Mouse (Mus musculus): ENCODE results near the gene Asb14.
"Not testable (repeated sequence)": the region's sequence is repeated elsewhere in the genome, so short reads cannot be mapped to it uniquely, and the experiment has no call there.

Gene Asb14

DNA sequence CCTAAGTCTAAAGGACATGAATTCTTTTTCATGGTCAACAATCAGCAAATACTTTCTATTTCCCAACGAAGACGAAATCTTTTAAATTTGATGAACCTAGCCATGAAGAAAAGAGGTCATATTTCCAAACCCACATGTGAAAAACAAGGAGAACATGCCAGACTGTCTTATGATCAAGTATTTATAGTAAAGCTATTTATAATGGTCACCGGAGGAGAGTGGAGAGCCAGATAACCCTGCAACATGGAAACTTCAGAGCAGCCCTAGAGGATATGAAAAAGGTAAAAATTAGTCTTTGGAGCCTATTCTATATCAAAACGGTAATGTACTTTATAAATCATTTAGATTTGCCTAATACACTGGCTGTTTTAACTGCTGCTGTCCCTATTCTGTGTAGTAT is at the start of gene Asb14:
TSS of gene Asb14 (plus strand) at position 166 of the 400 bp plus-strand sequence.
- no peak for DNase-seq (ENCODE audit: low spot score)

DNA sequence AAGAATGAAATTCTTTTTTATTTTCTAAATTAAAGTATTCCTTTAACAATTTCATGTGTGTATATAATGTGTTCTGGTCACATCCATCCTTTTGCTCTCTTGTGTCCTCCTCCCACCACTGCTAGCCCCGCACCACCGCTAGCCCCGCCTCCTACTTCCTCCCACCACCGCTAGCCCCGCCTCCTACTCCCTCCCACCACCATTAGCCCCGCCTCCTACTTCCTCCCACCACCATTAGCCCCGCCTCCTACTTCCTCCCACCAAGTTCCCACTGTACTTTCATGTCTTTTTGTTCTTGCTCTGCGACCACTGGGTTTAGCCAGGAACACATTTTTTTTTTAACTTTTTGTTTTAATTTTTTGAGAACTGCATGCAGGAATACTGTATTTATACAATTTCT is 41.3 kb upstream of the Asb14 start:
- no peak for DNase-seq (ENCODE audit: low spot score)

DNA sequence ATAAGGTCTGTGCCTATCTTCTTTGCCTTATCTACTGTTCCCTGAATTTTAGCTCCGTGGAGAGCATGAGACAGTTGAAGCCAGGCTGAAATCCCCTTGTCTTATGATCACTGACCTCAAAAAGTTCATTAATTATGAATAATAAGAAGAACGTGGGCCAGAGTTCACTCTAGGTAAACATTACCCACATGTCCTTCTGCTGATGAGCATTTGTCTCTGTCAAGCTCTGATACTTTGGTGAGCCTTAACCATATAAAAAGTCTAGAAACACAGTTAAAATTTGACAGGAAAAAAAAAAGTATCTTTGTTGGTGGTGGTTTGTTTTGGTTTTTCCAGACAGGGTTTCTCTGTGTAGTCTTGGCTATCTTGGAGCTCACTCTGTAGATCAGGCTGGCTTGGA is 40.3 kb upstream of the Asb14 start:
- no peak for DNase-seq (ENCODE audit: low spot score)

DNA sequence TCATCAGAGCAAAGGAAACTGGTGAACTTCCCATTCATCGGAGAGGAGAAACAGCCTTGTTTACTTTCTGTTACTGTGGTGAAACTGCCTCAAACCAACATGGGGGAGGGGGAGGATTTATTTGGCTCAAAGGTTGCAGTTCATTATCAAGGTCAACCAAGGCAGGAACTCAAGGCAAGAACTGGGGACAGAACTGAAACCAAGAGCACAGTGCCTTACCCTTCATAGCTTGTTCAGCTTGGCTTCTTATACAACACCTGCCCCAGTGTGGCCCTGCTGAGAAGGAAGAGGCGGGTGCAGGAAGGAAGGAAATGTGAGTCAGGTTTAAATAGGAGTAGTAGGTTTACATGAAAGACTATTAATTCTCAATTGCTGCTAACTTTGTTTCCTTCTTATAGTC is 36.0 kb upstream of the Asb14 start:
- no peak for DNase-seq (ENCODE audit: low spot score)

DNA sequence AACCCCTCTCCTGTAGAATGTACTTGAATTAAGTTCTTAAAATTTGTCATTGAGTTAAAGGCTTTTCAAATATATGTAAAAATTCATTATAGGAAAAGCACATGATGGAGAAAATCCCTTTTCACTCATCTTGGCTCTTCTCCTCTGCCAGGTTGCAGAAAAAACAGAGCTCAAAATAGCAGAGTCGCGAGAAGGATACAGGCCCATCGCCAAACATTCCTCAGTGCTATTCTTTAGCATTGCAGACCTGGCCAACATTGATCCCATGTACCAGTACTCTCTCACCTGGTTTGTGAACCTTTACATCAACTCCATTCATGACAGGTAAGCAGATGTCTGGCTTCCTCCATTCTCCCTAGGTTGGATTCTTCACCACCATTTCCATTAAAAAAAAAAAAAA is 35.3 kb upstream of the Asb14 start:
- DNase-seq (ENCODE audit: low spot score), result no peak

DNA sequence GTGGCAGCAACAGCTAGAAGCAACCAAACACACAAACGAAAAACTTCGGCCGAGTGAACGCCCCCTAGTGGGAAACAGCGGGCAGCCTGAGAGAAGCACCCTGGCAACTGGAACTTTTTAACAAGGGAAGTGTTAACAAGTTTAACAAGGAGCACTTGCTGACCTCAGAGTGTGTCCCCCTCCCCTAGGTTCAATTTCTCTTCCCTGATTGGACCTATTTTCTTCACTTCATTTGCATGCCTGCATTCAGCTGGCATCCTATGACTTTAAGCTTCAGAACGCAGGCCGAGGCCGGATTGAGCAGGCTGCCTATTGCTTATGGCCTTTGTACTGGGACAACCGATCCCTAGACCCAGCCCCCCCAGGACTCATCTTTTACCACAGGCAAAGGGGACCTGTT is 27.0 kb upstream of the Asb14 start:
- DNase-seq (ENCODE audit: low spot score), result no peak

DNA sequence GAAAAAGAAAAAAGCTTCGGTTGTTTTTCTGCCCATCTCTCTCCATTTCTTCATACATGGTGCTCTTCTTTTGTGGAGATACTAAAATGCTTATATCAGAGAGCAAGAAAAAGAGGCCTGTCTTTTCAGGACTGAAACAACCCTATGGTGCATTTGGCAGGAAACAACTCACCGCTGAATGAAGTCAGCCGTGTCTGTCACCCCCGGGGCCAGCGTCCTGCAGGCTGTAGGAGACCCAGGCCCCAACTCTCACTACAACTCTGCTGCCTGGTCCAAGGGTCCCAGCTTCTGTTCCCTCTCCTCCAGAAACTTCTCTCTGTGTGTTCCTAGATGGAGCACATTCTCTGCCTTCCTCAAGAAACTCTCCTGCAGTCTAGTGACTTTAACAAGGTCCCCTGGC is 26.1 kb upstream of the Asb14 start:
- no peak for DNase-seq (ENCODE audit: low spot score)

DNA sequence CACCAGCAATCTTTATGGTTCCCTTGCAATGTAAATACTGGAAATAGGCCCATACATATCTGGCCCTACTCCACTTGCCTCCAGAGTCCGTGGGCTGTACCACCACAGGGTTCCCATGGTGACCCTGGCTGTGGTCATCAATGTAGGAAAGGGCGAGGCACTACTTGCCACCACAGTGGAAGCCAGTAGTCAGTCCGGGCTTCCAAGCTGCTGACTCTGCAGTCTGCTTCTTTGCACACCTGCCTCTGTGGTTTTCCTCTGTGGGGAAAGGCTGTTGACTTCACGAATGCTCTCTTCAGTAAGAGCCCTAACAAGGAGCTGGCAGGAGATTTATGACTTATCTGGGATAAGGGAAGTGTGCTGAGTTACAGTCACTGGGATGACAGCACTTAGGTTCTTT is 15.6 kb upstream of the Asb14 start:
- DNase-seq (ENCODE audit: low spot score), result no peak

DNA sequence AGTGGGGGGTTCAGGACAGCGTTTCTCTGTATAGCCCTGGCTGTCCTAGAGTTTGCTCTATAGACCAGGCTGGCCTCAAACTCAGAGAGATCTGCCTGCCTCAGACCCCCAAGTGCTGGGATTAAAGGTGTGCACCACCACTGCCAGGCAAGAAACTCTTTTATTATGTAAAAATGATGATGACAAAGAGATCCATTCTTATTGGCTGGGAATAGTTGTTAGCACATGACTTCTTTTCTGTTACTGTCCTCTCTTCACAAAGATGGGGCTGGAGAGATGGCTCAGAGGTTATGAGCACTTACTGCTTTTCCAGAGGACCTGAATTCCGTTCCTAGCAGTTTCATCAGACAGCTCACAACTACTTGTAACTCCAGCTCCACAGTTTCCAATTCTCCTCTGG is 14.4 kb upstream of the Asb14 start:
- DNase-seq (ENCODE audit: low spot score), result no peak

DNA sequence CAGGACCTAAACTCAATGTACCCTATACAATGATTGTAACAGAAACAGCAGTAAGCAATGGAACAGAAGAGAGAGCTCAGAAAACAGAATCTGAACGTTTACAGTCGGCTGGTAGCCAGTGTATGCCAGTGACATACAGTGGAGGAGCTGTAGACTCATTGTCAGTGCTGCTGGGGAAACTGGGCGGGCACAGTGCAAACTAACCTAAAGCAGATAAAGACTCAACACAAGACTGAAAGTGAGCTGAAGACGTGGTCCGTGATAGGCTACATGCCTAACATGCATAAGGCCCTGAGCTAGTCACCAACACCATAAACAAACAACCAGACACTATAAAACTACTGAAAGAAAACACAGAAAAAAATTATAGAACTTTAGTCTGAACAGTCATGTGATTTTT is 12.7 kb upstream of the Asb14 start:
- no peak for DNase-seq (ENCODE audit: low spot score)

DNA sequence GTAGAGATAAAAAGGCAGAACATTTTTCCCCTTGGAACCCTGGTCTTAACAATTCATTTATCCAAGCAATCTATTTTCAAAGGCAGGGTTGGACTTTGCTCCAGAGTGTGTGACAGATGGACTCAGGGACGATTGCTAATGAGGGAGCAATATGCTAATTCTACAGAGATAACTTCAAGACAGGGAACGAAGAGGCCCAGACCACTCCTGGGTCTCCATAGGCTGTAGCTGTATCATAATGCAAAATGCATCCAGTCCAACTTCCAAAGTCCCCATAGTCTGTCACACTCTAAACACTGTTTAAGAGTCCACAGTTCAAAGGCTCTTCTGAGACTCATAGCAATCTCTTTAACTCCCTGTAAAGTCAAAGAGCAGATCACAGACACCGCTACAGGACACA is 7.1 kb upstream of the Asb14 start:
- no peak for DNase-seq (ENCODE audit: low spot score)

DNA sequence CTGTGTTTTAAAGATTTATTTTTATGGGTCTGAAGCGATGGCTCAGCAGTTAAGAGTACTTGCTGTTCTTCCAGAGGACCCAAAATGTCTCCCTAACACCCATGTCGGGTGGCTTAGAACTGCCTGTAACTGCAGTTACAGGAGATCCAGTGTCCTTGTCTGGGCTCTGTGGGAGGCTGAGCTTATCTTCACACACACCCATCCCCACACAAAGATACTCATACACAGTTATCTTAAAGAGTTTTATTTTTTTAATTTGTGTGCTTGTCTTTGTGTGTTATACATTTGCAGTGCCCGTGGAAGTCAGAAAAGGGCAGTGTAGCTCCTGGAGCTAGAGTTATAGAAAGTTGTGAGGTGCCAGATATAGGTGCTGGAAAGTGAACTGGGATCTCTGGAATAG is 3.6 kb upstream of the Asb14 start:
- DNase-seq (ENCODE audit: low spot score), result no peak

DNA sequence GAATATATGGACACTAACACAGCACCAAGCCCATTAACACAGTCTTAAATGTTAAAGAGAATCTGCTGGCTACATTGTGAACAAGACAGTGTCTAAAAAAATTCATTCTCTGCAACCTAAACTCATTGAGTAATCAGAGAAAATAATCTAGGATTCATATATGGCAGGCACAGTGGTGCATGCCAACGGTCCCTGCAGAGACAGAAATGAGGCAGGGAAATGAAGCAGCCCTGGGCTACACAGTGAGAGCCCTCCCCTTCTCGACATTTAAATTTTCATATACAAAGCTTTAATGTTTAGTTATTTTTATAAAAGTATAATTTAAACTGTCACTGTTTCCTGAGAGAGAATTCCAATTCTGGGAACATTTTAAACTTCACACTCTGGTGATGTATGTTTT is 5.1 kb downstream of the Asb14 start:
- no peak for DNase-seq (ENCODE audit: low spot score)

DNA sequence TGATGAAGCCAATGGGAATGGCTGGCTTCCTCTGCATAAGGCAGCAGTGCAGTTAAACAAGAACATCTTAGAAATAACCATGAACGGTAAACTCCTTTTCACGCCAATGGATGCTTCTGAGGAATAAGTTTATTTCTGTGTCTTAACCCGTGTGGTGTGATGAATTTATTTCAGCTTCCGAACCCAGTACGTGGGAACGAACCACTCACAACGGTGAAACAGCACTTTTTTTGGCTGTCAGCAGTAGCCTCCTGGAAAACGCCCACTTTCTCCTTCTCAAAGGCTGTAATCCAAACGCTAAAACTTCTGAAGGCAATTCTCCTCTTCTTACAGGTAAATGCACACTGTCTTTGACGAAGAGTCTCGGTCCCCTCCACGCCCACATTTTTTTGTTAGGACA is 6.5 kb downstream of the Asb14 start:
- DNase-seq (ENCODE audit: low spot score), result no peak

DNA sequence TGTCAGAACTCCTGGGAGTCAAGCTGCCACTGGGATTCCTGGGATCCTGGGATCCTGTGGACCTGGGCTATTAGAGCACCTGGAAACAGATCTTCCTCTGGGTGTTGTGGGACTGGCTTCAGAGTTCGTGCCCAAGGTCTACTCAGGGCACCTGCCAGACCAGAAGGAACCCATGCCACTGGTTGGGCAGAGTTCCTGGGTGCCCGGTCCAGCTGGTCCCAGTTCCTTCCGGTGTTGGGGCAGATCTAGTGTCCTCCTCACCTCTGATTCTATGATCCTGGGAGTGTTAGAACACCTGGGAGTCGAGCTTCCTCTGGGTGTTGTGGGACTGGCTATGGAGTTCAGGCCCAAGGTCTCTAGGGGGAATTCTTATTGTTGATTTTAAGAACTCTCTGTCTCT is 13.0 kb downstream of the Asb14 start:
- DNase-seq (ENCODE audit: low spot score), result no peak

DNA sequence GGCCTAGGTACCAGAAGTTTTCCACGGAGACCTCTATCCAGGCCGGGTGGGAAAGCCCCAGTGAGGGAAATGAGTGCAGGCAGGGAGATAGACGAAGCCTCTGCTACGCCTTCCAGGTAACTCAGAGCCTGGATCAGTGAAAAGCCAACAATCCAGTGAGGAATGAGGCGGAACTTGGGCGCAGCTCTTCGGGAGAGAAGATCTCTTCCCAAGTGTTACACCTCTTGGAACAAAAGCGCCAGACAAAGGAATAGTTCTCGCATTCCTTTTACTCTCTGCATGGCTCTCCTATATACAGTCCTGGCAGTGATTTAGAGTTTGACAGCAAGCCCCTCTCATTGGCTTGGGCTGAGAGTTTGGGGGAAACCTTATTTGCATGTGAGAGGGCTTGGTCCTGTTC is 16.1 kb downstream of the Asb14 start:
- DNase-seq (ENCODE audit: low spot score), result not testable (repeated sequence)

DNA sequence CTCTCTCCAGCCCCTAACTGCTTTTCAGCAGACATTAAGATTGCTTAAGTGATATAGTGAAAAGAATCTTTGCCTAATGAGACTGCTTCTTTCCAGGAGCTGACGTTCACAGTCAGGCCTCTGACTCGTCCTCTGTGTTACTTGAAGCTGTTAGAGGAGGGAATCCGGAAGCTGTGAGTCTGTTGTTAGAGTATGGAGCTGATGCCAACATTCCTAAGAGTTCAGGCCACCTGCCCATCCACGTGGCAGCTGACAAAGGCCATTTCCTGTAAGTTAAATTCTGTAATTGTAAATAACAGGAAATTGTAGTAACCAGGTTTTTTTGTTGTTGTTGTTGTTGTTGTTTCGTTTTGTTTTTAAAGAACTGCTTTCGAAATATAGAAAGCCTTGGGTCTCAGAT is 16.8 kb downstream of the Asb14 start:
- DNase-seq (ENCODE audit: low spot score), result no peak

DNA sequence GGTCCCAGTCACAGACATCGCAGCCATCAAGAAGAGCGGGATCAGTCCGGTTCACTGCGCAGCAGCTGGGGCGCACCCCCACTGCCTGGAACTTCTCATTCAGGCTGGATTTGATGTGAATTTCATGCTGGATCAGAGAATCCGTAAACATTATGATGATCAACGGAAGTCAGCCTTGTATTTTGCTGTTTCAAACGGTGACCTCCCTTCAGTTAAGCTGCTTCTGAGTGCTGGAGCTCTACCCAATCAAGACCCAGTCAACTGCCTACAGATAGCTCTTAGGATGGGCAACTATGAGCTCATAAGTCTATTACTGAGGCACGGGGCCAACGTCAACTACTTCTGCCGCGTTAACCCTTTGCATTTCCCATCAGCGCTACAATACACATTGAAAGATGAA is 17.5 kb downstream of the Asb14 start:
- DNase-seq (ENCODE audit: low spot score), result no peak

DNA sequence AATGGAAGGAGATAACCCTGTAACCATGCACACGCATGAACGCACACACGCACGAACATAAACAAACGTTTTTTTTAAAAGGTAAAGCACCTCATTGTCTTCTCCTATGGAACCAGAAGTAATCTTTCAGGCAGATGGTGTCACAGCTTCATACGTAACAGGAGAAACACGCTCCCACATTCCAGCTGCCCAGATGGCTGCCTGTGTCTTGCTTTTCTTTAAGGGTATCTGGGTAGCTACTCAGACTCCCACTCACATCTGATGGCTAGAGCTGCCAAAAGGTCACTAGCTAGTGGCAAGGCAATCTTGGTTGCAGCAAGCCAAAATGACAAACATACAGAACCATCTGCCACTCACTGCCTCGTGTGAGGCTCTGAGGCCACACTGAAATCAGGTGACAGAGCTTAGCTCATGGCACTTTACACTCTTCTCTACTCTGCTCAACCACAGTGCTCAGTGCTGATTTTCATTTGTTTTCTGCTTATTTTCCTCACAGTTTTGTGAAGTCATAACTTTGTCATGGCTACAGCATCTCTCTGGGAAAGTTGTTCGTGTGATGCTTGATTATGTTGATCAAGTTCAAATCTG is 19.4 kb downstream of the Asb14 start:
- DNase-seq (ENCODE audit: low spot score), result no peak

DNA sequence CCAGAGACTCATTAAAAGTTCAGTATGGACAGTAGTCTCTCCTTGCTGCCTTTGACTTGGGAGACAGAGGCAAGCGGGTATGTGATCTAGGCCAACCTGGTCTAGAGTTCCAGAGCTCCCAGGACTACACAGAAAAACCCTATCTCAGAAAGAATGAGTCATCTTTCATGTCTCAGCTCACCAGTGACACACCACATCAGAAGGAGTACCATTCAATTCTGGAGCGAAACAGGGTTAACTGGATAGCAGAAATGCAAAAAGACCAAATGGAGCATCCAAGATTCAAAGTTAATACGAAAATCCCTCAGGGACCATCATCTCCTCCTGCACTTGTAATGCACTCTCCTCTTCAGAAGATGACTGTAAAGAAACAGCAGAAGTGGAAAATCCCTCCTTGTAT is 25.0 kb downstream of the Asb14 start:
- DNase-seq (ENCODE audit: low spot score), result no peak

DNA sequence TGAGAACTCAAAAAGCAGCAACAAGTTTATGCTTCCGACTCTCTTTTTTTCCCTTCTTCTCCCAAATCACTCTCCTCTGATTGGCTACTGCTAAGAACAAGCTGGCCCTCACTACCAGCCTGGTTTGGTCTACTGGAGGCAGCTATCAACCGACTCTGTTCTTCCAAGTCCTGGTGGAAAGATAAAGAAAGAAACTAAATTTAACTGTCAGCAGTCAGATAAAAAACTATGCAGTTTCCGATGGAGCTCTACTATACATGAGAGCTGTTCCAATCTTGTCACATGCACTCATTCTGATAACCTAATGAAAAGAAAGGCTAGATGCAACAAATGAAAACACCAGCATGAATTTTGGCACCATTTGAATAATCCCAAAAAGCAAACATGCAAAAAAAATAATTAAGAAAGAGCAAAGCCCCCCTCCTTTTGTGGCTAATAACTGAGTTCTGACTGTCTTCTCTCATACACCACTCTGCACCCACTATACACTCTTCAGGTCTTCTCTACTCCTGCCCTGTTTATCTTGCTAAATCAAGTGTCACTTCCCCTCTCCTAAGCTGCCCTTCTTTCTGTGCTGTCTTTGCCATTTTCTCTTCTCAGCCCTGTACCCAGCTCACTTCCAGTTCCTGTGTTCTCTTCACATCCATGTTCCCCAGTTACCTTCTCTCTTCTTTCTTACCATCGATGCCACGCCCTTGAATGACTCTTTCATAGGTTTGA is 29.5 kb downstream of the Asb14 start:
- no peak for DNase-seq (ENCODE audit: low spot score)

DNA sequence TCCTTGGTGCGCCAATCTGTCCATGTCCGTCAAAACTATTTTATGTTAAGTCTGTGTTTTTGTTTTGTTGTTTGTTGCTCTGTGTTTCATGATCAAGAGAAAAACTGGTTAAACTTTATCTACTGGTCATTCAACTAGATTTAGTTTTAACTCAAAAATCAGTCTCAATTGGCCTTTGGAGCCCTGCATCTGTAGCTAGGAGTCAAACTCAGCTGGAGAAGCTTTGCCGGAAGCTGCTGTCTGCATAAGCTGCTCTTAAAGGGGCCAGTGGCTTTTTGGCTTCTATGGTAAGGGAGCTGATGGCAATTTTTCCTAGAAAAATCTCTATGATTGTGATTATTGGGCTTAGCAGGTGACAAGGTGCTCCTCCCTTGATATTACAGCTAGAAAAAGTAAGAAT is 40.5 kb downstream of the Asb14 start:
- no peak for DNase-seq (ENCODE audit: low spot score)

DNA sequence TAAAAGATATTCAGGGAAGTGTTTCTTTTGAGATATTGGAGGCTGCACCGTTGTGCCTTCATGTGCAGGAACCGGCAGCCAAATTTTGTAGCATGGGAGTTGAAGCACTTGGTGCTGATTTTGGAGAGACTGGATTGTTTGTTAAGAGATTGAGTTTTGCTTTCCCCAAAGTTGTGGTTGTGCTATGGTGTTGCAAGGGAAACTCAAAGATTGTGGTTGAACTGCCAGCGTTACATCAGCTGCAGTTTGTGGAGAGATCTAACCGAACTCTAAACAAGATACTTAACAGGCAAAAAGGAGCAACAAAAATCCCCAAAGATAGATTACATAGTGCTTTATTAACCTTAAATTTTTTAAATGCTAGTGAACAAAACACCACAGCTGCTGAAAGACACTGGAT is 41.2 kb downstream of the Asb14 start:
- DNase-seq (ENCODE audit: low spot score), result no peak

DNA sequence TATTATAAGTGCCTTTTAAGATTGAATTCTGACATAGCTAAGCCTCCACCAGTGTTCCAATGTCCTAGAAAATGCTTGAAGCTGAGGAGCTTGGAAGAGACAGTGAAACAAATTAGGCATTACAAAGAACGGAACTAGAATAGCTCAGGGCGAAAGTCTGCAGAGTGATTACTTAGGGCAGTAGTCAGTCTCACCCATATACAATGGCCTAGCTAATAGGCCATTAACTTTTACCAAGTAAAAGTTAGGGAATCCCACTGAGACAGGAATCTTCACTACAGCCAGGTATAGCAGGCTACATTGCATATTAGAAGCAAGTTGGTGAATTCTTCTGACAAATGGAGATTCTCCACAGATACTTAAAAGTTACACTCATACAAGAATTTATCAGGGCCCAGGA is 61.8 kb downstream of the Asb14 start:
- not testable (repeated sequence) for DNase-seq (ENCODE audit: low spot score)

Data from T-cell, adult 2 months (primary cell).